Mouse (Mus musculus) neutrophil, adult 5-6 weeks (primary cell): Measurements from ENCODE around the gene Unc5cl. TPM values are rescaled to one million over a fixed set of nuclear protein-coding genes. Genes with fewer than 3 reads are reported as not detected.
"Not testable (repeated sequence)": the region's sequence is repeated elsewhere in the genome, so short reads cannot be mapped to it uniquely, and the experiment has no call there.

Experiments used
- ATAC-seq: fragments of 151-379, 151-347 bp; 2 replicates; pipeline ENCODE4 v1.8.0; 2017; ENCODE audit warnings: mild to moderate bottlenecking, moderate TSS enrichment; ENCODE audit not compliant: insufficient number of reproducible peaks, poor library complexity, low FRiP score, severe bottlenecking; ENCODE audit errors: extremely low read depth
- total RNA-seq: library from RNA; stranded (forward); fragments of 200-1000 nt; gene quantifications from 2 replicates; pipeline ENCODE4 v1.2.3, GENCODE M21; 2017

The Unc5cl gene
- total RNA-seq, 1 experiment from 2014 or later = 11.3 TPM

DNA sequence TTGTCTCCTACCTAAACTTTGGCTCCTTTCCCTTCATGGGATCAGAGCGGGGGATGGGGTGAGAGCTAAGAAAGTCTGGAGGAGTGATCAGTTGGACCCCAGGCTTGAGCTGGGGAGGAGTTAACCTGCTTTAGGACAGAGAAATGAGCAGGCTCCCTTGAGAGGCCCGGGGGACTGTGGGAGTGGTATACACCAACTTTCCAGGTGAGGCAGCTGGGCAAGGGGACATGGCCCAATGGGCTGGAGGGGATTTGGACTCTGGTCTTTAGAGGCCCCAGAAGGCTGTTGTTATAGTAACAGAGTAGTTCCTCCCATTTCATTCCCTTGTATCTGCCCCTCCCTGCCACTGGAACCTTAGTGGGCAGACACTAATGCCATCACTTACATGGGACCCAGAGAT lies 1.3 kb downstream of the Unc5cl start:
- no peak for ATAC-seq

DNA sequence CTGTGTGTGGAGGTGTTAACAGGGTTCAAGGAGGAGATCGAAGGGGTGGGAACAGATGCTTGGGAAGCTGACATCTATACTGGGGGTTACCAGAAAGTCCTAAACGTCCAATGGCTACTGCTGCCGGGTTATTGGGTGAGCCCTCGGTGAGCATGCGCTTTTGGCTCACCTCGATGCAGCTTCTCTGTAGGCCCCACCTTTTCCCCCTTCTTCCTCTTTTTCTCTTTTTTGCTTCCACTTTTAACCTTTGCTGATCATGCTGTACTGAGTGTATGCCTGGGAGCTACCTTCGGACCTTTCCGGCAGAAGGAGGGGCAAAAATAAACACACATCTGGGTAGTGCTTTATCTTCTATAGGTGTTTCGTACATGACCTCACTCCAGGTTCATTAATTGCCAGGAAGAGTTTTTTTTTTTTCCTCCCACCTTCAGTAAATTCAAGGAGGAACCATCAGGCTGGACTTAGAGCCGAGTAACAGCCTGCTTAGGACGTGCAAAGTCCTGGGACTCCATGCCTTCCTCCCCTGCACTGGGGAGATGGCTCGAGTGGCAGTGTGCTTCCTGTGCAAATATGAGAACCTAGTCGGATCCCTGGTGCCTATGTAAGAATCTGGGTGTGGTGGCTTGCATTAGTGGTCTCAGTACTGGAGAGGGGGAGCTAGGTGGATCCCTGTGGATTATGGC lies 3.4 kb downstream of the Unc5cl start:
- peak; percentile 43 for ATAC-seq

DNA sequence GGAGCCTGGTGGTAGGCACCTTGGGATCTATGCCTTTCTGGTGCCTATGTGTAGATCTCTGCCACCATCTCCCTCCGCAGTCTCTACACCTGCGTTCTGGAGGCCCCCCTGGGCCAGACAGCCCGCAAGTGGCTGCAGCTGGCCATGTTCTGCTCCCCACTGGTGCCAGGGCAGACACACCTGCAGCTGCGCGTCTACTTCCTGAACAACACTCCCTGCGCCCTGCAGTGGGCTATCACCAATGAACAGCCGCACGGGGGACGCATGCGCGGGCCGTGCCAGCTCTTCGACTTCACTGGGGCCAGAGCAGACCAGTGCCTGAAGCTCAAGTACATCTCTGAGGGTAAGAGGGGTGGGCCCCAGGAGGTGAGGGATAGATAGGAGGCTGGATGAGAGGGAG lies 7.4 kb downstream of the Unc5cl start:
- peak; percentile 45; the same call in 1 of the 2 replicates for ATAC-seq

DNA sequence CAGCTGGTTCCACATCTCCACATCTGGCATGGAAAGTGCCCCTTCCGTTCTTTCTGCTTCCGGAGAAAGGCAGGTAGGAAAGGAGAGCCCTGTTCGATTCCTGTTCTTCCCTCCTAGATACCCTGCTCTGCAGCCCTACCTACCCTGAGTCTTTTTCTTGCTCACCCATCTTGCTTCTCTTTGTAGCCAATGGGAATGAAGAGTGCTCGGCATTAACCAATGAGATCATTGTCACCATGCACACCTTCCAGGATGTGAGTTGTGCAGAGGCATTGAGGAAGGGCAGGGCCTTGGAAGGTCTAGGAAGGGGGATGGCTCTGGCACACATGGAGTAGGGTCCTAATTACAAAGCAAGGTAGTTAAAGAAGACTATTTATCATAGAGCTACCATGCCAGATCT lies 8.7 kb downstream of the Unc5cl start:
- ATAC-seq = no peak

DNA sequence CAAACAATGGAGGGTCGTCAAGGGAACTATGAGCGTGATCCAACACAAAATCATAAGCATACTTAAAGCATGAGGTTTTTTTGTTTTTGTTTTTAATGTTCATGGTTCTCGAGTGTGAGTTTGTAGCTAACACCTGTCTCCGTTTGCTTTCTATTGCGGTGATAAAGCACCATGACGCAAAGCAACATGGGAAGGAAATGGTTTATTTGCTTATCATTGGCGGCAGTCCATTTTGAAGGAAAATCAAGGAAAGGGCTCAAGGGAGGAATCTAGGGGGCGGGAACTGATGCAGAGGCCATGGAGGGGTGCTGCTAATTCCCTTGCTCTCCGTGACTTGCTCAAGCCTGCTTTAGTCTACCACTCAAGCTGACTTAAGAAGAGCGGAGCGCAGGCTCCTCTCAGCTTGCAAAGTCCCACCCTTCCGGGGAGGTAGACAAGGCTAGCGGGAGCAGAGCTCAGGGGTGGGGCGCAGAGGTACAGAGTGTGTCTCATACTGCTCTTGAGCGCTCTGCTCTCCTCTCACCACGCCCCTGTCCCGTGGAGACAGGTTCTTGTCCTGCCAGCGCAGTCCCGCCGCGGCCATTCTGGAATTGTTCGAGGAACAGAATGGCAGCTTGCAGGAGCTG lies 12.2 kb downstream of the Unc5cl start:
- no peak for ATAC-seq

DNA sequence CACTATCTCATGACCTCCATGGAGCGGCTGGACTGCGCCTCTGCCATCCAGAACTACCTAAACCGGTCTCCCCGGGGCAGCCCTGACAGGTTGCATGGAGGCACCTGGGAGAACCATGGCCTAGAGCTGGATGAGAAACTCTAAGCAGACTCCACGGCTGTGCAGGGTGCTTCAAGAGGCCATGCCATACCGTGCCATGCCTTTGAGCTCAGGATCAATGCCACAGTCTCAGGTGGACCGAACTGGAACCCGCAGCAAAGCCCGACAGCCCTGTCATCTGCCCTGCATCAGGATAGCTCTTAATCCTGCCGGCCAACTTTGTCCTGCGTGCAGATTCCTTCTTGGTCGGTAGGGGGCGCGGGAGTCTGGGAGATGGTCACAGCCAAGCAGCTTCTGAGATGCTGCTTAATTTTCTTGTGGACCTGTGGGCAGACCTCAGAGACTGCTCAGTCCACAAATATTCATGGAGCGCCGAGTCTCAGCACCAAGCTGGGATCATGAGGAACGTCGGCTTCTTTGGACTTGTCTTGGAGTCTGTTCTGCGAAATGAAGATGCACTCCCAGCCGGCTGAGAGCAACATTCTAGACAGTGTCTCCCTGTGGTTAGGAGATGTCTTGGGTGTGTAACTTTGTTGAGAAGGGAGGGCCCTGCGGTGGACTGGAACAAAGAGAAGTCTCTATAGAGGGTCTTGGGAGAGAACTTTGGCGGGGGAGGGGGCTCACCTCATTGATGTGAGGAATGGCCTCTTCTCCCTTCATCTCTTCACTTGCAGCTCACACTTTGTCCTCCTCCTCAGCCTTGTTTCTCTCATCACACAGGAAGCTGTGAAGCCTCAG lies 12.9 kb downstream of the Unc5cl start:
- peak; percentile 70; the same call in 1 of the 2 replicates for ATAC-seq

DNA sequence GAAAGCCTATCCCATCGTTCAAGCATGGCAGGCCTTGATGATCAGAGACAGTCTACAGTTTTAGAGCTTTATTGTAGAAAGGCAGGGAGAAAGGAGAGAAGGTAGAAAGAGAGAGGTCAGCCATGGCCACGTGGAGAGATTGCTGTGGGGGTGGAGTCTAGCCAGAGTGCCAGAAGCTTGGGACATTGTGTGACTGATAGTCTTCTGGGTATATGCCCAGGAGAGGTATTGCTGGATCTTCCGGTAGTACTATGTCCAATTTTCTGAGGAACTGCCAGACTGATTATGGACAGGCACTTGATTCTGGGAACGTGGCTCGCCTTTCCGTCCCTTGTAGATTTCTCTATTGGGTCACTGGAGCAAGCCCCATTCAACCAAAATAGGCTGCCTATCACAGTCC lies 19.6 kb downstream of the Unc5cl start:
- not testable (repeated sequence) for ATAC-seq

DNA sequence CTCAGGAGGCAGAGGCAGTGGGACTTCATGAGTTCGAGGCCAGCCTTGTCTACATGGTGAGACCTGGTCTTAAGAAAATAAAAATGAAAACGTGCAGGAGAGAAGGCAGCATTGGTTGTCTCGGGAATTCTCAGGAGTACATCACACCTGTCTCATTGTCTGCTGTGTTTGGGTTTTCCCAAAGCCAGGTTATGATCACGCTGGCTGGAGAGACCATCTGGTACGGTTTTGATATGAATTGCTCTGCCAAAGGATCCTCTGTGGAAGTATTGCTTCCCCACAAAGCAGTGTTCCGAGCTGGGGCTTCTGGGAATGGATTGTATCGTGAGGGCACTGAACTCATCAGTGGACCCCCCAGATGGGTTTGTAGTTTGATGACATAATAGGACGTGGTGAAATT lies 20.7 kb downstream of the Unc5cl start:
- ATAC-seq = no peak

DNA sequence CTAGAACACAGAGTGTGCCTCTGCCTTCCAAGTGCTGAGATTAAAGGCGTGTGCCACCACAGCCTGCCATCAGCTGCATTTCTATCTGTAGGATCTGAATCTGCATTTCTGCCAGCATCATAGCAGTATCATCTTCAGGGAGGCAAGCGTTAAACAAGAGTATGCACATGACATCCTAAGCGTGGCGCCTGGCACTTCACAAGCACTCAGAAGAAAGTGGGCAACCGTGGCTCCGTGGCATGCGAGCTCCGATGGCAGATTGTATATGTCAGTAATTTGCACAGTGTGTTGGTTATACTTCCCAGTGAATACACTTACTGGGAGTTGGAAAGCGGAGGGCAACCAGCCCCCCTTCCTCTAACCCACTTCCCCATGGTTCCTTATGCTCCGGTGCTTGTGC lies 25.3 kb downstream of the Unc5cl start:
- no peak for ATAC-seq

DNA sequence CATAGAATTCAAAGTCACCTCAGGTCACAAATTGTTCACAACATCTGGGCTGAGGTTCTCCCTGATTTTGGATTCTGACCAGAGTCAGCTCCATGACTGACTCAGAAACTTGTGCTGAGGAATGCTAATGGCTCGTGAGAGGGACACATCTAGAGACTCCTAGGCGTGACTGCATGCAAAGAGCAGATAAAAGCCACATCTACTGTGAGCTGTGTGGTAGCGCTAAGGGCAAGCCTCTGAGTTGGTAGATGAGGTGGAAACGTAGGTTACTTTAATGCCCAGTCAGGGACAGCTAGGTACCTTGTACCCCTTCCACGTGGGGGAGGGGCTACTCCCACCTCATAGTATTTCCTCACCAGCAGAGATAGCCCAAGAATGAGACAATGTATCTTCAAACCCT lies 29.1 kb downstream of the Unc5cl start:
- ATAC-seq = no peak

DNA sequence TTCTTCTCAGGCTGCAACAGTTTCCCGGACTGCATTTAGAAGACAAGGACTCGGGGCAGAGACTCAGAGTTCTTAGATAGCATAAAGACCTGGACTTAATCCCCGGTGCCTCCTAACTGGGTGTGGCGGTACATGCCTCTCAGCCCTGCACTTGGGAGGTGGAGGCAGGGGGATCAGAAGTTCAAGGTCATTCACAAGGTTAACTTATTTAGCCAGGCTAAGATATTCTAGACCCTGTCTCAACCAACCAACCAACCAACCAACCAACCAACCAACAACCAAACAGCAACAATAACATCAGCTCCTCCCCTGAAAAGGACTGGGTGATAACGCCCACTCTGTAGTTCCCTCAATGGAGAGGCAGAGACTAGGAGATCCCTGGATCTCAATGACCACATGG lies 29.5 kb downstream of the Unc5cl start:
- ATAC-seq = no peak

DNA sequence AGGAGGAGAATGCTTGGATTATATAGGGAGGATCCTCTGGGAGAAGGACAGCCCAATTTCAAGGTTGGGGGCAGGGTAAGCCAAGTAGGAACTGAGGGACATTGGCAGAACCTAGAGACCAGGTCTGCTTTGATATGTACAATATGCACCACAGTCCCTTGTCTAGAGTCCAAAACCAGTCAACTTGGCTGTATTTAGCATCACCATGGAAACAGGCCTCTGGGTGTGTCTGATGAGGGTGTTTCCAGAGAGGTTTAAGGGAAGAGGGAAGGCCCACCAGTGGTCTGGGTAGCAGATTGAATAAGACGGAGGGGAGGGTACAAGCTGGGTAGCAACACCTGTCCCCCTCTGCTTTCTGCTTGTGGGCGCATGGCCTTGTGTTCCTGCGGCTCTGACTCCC lies 34.8 kb downstream of the Unc5cl start:
- no peak for ATAC-seq

DNA sequence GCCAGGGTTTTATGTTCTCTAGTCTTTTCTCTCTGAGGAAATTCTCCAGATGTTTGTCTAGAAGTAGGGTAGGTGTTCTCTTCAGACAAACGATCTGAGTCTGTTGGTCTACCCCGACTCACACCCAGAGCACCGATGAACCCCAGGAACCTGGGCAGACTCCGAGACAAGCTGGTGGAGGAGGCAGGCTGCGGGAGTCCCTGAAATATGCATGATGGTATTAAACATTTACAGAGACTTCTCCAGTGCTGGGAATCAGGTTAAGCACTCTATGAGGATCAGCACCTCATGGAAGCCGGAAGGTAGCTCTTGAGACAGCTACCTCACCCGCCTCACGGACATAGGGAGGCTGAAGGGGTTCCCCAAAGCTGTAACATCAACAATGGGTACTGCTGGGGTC lies 37.9 kb downstream of the Unc5cl start:
- no peak for ATAC-seq

DNA sequence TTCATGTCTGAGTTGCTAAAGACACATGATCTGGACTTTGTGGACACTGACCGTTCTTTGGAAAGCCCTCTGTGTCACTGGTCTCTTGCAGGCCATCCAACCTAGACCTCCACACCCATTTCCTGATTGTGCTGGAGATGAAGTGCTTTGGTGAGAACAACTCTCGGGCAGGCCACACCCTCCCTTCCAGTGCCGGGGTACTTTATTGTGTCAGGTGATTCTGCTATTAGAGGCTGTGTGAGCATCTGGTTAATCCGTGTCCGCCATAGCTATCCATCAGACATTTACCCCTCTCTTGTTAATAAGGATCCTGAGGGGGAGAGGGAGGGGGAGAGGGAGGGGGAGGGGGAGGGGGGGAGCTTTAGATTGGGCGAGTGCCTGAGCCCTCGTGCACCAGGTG lies 38.9 kb downstream of the Unc5cl start:
- no peak for ATAC-seq

DNA sequence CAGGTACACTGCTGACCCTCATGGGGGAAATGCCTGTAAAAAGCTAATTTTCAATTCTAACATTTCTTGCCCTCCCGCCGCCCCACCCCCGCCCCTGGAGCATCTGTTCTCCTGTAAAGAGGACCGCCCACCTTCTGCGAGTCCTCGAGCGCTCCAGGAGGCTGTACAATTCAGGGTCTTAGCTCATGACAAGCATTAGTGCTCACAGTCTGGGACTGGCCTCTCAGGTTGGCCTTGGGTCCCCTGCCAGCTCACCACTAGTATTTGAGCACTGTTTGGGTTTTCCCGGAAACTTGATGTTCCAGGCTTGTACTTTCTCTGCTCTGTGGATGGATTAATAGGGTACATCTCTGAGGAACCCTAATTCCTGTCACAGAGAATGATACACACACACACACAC lies 39.3 kb downstream of the Unc5cl start:
- no peak for ATAC-seq

DNA sequence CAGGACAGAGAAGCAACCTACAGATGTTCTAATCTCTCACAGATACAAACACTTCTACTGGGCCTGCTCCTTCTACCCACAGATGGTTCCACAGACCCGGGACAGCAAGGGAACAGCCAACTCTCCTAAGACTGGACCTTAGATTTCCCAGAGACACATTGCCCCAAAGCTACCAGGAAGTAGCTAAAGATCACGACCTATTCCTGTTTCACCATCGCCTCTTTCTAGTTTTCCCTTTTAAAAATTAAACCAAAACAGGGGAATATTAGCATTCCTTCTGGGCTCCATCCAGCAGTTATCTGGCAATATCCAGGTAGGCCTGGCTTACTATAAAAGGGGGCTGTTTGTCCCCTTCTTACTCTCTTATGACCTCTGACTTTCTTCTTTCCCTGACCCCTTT lies 43.3 kb downstream of the Unc5cl start:
- ATAC-seq = no peak

DNA sequence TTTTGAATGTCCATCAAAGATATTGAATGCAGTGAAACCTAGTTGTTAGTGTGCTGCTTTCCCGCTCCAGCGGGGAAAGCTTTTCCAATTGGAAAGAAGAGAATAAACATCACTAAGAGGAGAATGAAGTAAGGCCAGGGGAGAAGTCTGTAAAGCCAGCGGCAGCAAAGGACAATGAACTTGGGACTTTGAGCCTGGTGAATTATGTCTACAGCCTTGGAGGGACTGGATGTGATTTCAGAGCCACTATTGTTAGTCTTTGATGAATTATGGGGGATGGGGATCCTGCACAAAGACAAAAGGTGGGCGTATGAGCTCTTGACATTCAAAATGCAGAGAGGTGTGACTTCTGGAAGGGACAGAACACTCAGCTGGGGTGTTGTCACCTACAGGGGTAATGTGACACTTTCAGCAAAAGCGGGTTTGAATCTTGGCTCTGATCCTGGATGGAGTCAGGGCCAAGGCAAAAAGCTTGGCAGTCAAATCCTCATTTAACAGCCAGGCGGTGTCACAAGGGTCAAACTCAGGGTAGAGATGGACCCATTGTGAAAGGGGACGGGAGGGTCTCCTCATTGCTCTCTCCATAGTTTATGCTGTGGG lies 46.2 kb downstream of the Unc5cl start:
- no peak for ATAC-seq

DNA sequence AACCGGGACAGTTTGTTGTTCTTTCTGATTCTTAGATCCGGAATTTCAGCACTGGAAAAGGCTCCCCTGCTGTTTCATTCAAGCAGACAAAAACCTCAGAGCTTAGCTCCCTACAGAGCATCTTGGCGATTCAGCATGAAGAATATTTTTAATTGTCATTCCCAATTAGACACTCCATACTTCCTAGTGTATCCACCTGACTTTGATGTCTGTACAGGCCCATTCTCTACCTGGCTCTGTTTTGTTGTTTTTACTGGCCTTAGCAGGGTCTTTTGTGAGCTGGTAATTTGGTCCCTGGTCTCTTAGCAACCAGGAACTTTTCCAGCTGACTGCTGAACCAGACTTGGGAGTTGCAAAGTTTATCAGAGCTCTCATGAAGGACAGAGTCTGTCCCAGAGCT lies 50.3 kb downstream of the Unc5cl start:
- ATAC-seq = no peak

DNA sequence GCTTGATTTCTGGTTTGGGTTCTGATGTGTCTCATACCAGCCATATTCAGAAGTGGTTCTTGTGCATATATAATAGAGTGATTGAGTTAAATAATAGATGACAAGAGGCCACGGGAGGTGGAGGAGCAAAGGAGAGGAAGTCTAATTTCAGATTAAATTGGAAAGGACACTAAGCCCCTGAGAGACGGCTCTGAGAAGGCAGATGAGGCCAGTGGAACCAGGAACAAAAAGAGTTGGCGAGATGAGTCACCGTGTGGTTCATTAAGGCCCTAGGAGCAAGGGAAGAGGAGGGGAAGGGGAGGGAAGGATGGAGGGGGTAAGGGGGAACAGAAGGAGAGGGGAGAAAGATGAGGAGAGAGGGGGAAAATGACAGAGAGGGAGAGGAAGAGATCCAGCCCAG lies 52.3 kb downstream of the Unc5cl start:
- no peak for ATAC-seq

DNA sequence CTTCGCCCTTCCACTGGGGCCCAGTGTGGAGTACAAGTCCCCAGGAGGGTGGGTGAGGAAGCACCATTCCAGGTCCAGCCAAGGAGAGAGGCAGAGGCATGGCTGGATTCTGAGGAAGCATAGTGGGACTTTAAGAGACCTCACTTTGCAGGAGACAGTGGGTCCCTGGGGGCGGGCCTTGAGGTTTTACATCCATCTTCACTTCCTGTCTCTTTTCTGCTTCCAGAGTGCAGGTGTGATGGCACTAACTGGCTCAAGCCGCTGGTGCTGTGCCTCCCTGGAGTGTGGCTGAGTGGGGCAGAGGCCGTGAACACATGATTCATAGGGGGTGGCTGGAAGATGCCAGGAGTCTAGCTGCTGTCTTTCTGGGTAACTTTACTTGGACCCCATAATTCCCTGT lies 54.9 kb downstream of the Unc5cl start:
- no peak for ATAC-seq
